Mouse (Mus musculus) adrenal gland, postnatal 4 days (tissue): Measurements from ENCODE around the gene Matn1. TPM values are rescaled to one million over a fixed set of nuclear protein-coding genes. Genes with fewer than 3 reads are reported as not detected.

Source experiments
- DNase-seq, 2 experiments: peaks; one replicate each; pipeline ENCODE4 v3.0.0; 2021 to 2022; ENCODE audit warnings: low spot score in 2 of 2, mixed read lengths in 2 of 2
- total RNA-seq, 2 experiments: library from RNA; stranded (reverse); gene quantifications; 2 replicates each; pipeline ENCODE4 v1.2.3; 2021

The Matn1 gene
- total RNA-seq, 2 experiments from 2014 or later, result not detected

- DNase-seq, result no peak
These were observed 27.5 kb upstream of the Matn1 start for GRCm38 (mm10) chr4:130916639-130917038.

GRCm38 (mm10) chr4:130917564-130917963, 26.6 kb upstream of the Matn1 start:
- no peak for DNase-seq

GRCm38 (mm10) chr4:130918805-130919749, 25.1 kb upstream of the Matn1 start:
- no peak for DNase-seq

- no peak for DNase-seq
These were observed 24.3 kb upstream of the Matn1 start for GRCm38 (mm10) chr4:130919750-130920356.

GRCm38 (mm10) chr4:130920951-130921693, 23.1 kb upstream of the Matn1 start:
- DNase-seq, result no peak

- no peak for DNase-seq
These were observed 22.2 kb upstream of the Matn1 start for GRCm38 (mm10) chr4:130921986-130922385.

GRCm38 (mm10) chr4:130926274-130926673, 17.9 kb upstream of the Matn1 start:
- DNase-seq, result no peak

- no peak for DNase-seq
These were observed 16.4 kb upstream of the Matn1 start for GRCm38 (mm10) chr4:130927821-130928220.

GRCm38 (mm10) chr4:130942644-130943043, 1.5 kb upstream of the Matn1 start:
- no peak for DNase-seq

GRCm38 (mm10) chr4:130944779-130945178, 594 bp downstream of the Matn1 start:
- DNase-seq, result no peak

- no peak for DNase-seq
These were observed 3.0 kb downstream of the Matn1 start for GRCm38 (mm10) chr4:130947094-130947647.

GRCm38 (mm10) chr4:130949821-130950384, 5.7 kb downstream of the Matn1 start:
- no peak for DNase-seq

- DNase-seq, result no peak
These were observed 8.3 kb downstream of the Matn1 start for GRCm38 (mm10) chr4:130952531-130952930.

- DNase-seq, result no peak
These were observed 13.0 kb downstream of the Matn1 start for GRCm38 (mm10) chr4:130957156-130957555.

GRCm38 (mm10) chr4:130958812-130959211, 14.6 kb downstream of the Matn1 start:
- no peak for DNase-seq

GRCm38 (mm10) chr4:130959678-130960077, 15.5 kb downstream of the Matn1 start:
- DNase-seq, result no peak

GRCm38 (mm10) chr4:130960118-130960734, 16.0 kb downstream of the Matn1 start:
- peak; percentile 69 to 74 for DNase-seq

GRCm38 (mm10) chr4:130971278-130971677, 27.1 kb downstream of the Matn1 start:
- no peak for DNase-seq

GRCm38 (mm10) chr4:130972421-130972829, 28.2 kb downstream of the Matn1 start:
- DNase-seq, result no peak
